8 mouse cellular contexts compared by ENCODE assay signal in genomic region chr11:102408344-102408876, GRCm38 (mm10). TPM values are rescaled to one million over a fixed set of nuclear protein-coding genes. Genes with fewer than 3 reads are reported as not detected.
DNase-seq lines count a peak whose midpoint lies in the region; ATAC-seq and TF ChIP-seq lines count a peak whose summit lies in the region.

No protein-coding gene starts in this region.

- peak overlapping the region; percentile 97 for H3K4me2 ChIP-seq in forebrain, postnatal 0 days (ENCODE audit: low read depth)
- peak overlapping the region; percentile 82 for H3K4me2 ChIP-seq in lung, embryonic 15.5 days

- H3K9me3 ChIP-seq in MEL (replicated peaks; ENCODE audit: insufficient read depth, low read length): no peaks in the 10 kb centered on the region
- no peaks in the 10 kb centered on the region for H3K9me3 ChIP-seq in forebrain, postnatal 0 days (ENCODE audit: low read length)
- no peaks in the 10 kb centered on the region for H3K9me3 ChIP-seq in lung, embryonic 15.5 days

- peaks cover 11 to 22% of the 10 kb centered on the region in 2 experiments for H3K4me1 ChIP-seq in MEL (ENCODE audit: control insufficient read depth in 1 of 2, insufficient read depth in 2 of 2, low read length in 2 of 2)
- H3K4me1 ChIP-seq in cerebellum, adult 2 months (ENCODE audit: control insufficient read depth, insufficient read depth, low read length): peaks cover 13% of the 10 kb centered on the region
- peaks cover 10% of the 10 kb centered on the region; the same call in 1 of the 2 replicates for H3K4me1 ChIP-seq in forebrain, postnatal 0 days (ENCODE audit: insufficient read depth)
- peaks cover 47% of the 10 kb centered on the region for H3K4me1 ChIP-seq in lung, embryonic 15.5 days

- peak in 1 of 2 experiments; percentile 71; a peak in 2 of 4 replicates for TF ChIP-seq EP300 in MEL (IDR thresholded peaks at IDR 0.05; ENCODE audit: low read depth in 1 of 2, low read length in 2 of 2)

- H3K79me2 ChIP-seq in MEL (ENCODE audit: control insufficient read depth, insufficient read depth, low read length, poor library complexity): peaks cover 19% of the 10 kb centered on the region

- no peaks in the 10 kb centered on the region for H3K27me3 ChIP-seq in MEL (ENCODE audit: control insufficient read depth in 1 of 2, insufficient read depth in 2 of 2, low read length in 2 of 2)
- no peaks in the 10 kb centered on the region for H3K27me3 ChIP-seq in cerebellum, adult 2 months (ENCODE audit: control insufficient read depth, insufficient read depth, low read length)
- H3K27me3 ChIP-seq in forebrain, postnatal 0 days (ENCODE audit: insufficient read depth, low read length): no peaks in the 10 kb centered on the region
- no peaks in the 10 kb centered on the region for H3K27me3 ChIP-seq in lung, embryonic 15.5 days

- TF ChIP-seq CTCF in MEL (IDR thresholded peaks at IDR 0.05 in 2 of 3, conservative IDR thresholded peaks at IDR 0.05 in 1 of 3; ENCODE audit: control insufficient read depth in 1 of 3, insufficient read depth in 1 of 3, low read depth in 2 of 3, low read length in 3 of 3, poor library complexity in 1 of 3, severe bottlenecking in 1 of 3): no peak
- TF ChIP-seq CTCF in cerebellum, adult 2 months (IDR thresholded peaks at IDR 0.05; ENCODE audit: borderline replicate concordance, insufficient read depth, low read depth, low read length): no peak
- TF ChIP-seq CTCF in forebrain, postnatal 0 days (IDR thresholded peaks at IDR 0.05; ENCODE audit: low read depth): no peak; the same call in 1 of the 2 replicates

- TF ChIP-seq RAD21 in MEL (IDR thresholded peaks at IDR 0.05; ENCODE audit: low read depth, low read length): no peak

- peak overlapping the region; percentile 97 for H3K27ac ChIP-seq in MEL (ENCODE audit: control insufficient read depth, low read depth, low read length)
- peak overlapping the region; percentile 97; the same call in 1 of the 2 replicates for H3K27ac ChIP-seq in cerebellum, adult 2 months (ENCODE audit: insufficient read depth, low read length)
- peak overlapping the region; percentile 62; the same call in 1 of the 2 replicates for H3K27ac ChIP-seq in forebrain, postnatal 0 days (ENCODE audit: low read depth, low read length)
- peak overlapping the region; percentile 94 for H3K27ac ChIP-seq in lung, embryonic 15.5 days

- peak overlapping the region; percentile 58 to 75 for H3K4me3 ChIP-seq in MEL (ENCODE audit: control insufficient read depth in 1 of 2, insufficient read depth in 1 of 2, low read depth in 2 of 2, low read length in 2 of 2)
- H3K4me3 ChIP-seq in cerebellum, adult 2 months (replicated peaks; ENCODE audit: insufficient read depth, low read depth, low read length): peak overlapping the region; percentile 80
- peak overlapping the region; percentile 66 for H3K4me3 ChIP-seq in forebrain, postnatal 0 days (ENCODE audit: low read depth, low read length)
- H3K4me3 ChIP-seq in lung, embryonic 15.5 days: peak overlapping the region; percentile 97

- peak; percentile 100 for DNase-seq in MEL (ENCODE audit: low read depth, low spot score)
- DNase-seq in cerebellum, adult 2 months: peak; percentile 96 to 99
- peak; percentile 98 for DNase-seq in forebrain, postnatal 0 days
- peak; percentile 97 for DNase-seq in heart, postnatal 4 days
- peak; percentile 97 for DNase-seq in layer of hippocampus, adult 8-10 months (ENCODE audit: low spot score in 2 of 2)
- DNase-seq in ovary, adult 18-20 months (ENCODE audit: low spot score): peak; percentile 97
- DNase-seq in thymus, postnatal 0 days (ENCODE audit: low spot score): peak; percentile 96

- H3K9ac ChIP-seq in MEL (ENCODE audit: control insufficient read depth, low read depth, low read length, poor library complexity, severe bottlenecking): peak overlapping the region; percentile 87
- no peak overlapping the region for H3K9ac ChIP-seq in forebrain, postnatal 0 days
- H3K9ac ChIP-seq in lung, embryonic 15.5 days: peak overlapping the region; percentile 67

- WGBS in cerebellum, adult 2 months: under 1% methylated on average over 32 of the region's 32 CpGs
- WGBS in forebrain, postnatal 0 days: 1% methylated on average over 32 of the region's 32 CpGs
- WGBS in lung, embryonic 15.5 days: under 1% methylated on average over 32 of the region's 32 CpGs

- ATAC-seq in forebrain, postnatal 0 days: peak; percentile 96
- peak; percentile 94 for ATAC-seq in lung, embryonic 15.5 days (ENCODE audit: borderline replicate concordance, extremely low read depth, low FRiP score, low TSS enrichment)

- TF ChIP-seq POLR2A in MEL (IDR thresholded peaks at IDR 0.05; ENCODE audit: control insufficient read depth in 1 of 2, insufficient read depth in 1 of 2, low read depth in 1 of 2, low read length in 2 of 2, poor library complexity in 1 of 2): peak; percentile 89 to 95
- TF ChIP-seq POLR2A in cerebellum, adult 2 months (IDR thresholded peaks at IDR 0.05; ENCODE audit: borderline replicate concordance, insufficient read depth, low read length): peak; percentile 68; the same call in 1 of the 2 replicates

- H3K36me3 ChIP-seq in MEL (ENCODE audit: control insufficient read depth in 1 of 2, insufficient read depth in 2 of 2, low read length in 2 of 2): peaks cover 0 to 14% of the 10 kb centered on the region in 2 experiments; a peak in 2 of 4 replicates
- H3K36me3 ChIP-seq in forebrain, postnatal 0 days (ENCODE audit: insufficient read depth): peaks cover 7% of the 10 kb centered on the region; the same call in 1 of the 2 replicates
- H3K36me3 ChIP-seq in lung, embryonic 15.5 days: peaks cover 12% of the 10 kb centered on the region

RNA-seq across cellular contexts. Expression of gene Slc25a39, which starts 0.7 kb away (rescaled TPM):
- total RNA-seq in MEL (2012; rRNA removed): 174 and 183 TPM in 2 replicates
- 100 to 1,000 TPM in 1 of 2 experiments, not detected in 1; 325 TPM for polyA plus RNA-seq in MEL (2012; ENCODE audit: insufficient read depth in 1 of 2, insufficient read length in 2 of 2, low read depth in 1 of 2, low replicate concordance in 2 of 2, missing spikeins in 1 of 2)
- 124 and 126 TPM in 2 replicates for polyA plus RNA-seq in cerebellum, adult 2 months (2012; rRNA removed)
- total RNA-seq in forebrain, postnatal 0 days (2014; rRNA removed): 96.3 and 114 TPM in 2 replicates
- polyA plus RNA-seq in forebrain, postnatal 0 days (2015; fragmentation: Nextera tagmentation; extraction: Ambion mirVana): 120 and 129 TPM in 2 replicates
- 100 to 1,000 TPM; 161 to 165 TPM for total RNA-seq in heart, postnatal 4 days (2021)
- total RNA-seq in layer of hippocampus, adult 8-10 months (2022): 10 to 100 TPM; 62.0 to 72.4 (median 64.6) TPM
- polyA plus RNA-seq in lung, embryonic 15.5 days (2015; fragmentation: Nextera tagmentation; extraction: Ambion mirVana): 240 and 247 TPM in 2 replicates
- 97.8 and 107 TPM in 2 replicates for polyA plus RNA-seq in thymus, postnatal 0 days (2015; fragmentation: Nextera tagmentation; extraction: Ambion mirVana)

RNA-seq across cellular contexts. Expression of gene Rundc3a, which starts 15.2 kb away (rescaled TPM):
- total RNA-seq in MEL (2012; rRNA removed): 0.39 and 0.42 TPM in 2 replicates
- 1 to 10 TPM in 1 of 2 experiments, not detected in 1; 2.1 TPM for polyA plus RNA-seq in MEL (2012; ENCODE audit: insufficient read depth in 1 of 2, insufficient read length in 2 of 2, low read depth in 1 of 2, low replicate concordance in 2 of 2, missing spikeins in 1 of 2)
- polyA plus RNA-seq in cerebellum, adult 2 months (2012; rRNA removed): 446 and 460 TPM in 2 replicates
- 306 and 418 TPM in 2 replicates for total RNA-seq in forebrain, postnatal 0 days (2014; rRNA removed)
- 118 and 121 TPM in 2 replicates for polyA plus RNA-seq in forebrain, postnatal 0 days (2015; fragmentation: Nextera tagmentation; extraction: Ambion mirVana)
- total RNA-seq in heart, postnatal 4 days (2021): 1 to 10 TPM in 1 of 2 experiments, under 1 TPM in 1; 0.50 to 1.9 TPM
- total RNA-seq in layer of hippocampus, adult 8-10 months (2022): 100 to 1,000 TPM; 420 to 453 (median 428) TPM
- polyA plus RNA-seq in lung, embryonic 15.5 days (2015; fragmentation: Nextera tagmentation; extraction: Ambion mirVana): 1.6 and 2.0 TPM in 2 replicates
- 1.1 and 1.4 TPM in 2 replicates for polyA plus RNA-seq in thymus, postnatal 0 days (2015; fragmentation: Nextera tagmentation; extraction: Ambion mirVana)

RNA-seq across cellular contexts. Expression of gene Grn, which starts 21.7 kb away (rescaled TPM):
- total RNA-seq in MEL (2012; rRNA removed): 14.5 and 14.7 TPM in 2 replicates
- polyA plus RNA-seq in MEL (2012; ENCODE audit: insufficient read depth in 1 of 2, insufficient read length in 2 of 2, low read depth in 1 of 2, low replicate concordance in 2 of 2, missing spikeins in 1 of 2): 10 to 100 TPM in 1 of 2 experiments, not detected in 1; 42.1 TPM
- 58.4 TPM in 2 replicates for polyA plus RNA-seq in cerebellum, adult 2 months (2012; rRNA removed)
- total RNA-seq in forebrain, postnatal 0 days (2014; rRNA removed): 49.5 and 66.2 TPM in 2 replicates
- polyA plus RNA-seq in forebrain, postnatal 0 days (2015; fragmentation: Nextera tagmentation; extraction: Ambion mirVana): 72.3 and 86.6 TPM in 2 replicates
- 100 to 1,000 TPM; 141 to 144 TPM for total RNA-seq in heart, postnatal 4 days (2021)
- 100 to 1,000 TPM in 2 of 4 experiments, 10 to 100 TPM in 2; 61.9 to 191 (median 114) TPM for total RNA-seq in layer of hippocampus, adult 8-10 months (2022)
- polyA plus RNA-seq in lung, embryonic 15.5 days (2015; fragmentation: Nextera tagmentation; extraction: Ambion mirVana): 168 and 174 TPM in 2 replicates
- polyA plus RNA-seq in thymus, postnatal 0 days (2015; fragmentation: Nextera tagmentation; extraction: Ambion mirVana): 86.4 and 90.6 TPM in 2 replicates

RNA-seq across cellular contexts. Expression of gene Fam171a2, which starts 39.1 kb away (rescaled TPM):
- 1.8 and 2.0 TPM in 2 replicates for total RNA-seq in MEL (2012; rRNA removed)
- polyA plus RNA-seq in MEL (2012; ENCODE audit: insufficient read depth in 1 of 2, insufficient read length in 2 of 2, low read depth in 1 of 2, low replicate concordance in 2 of 2, missing spikeins in 1 of 2): 1 to 10 TPM in 1 of 2 experiments, not detected in 1; 8.8 TPM
- polyA plus RNA-seq in cerebellum, adult 2 months (2012; rRNA removed): 57.8 and 60.3 TPM in 2 replicates
- 351 and 361 TPM in 2 replicates for total RNA-seq in forebrain, postnatal 0 days (2014; rRNA removed)
- polyA plus RNA-seq in forebrain, postnatal 0 days (2015; fragmentation: Nextera tagmentation; extraction: Ambion mirVana): 26.2 and 26.9 TPM in 2 replicates
- 10 to 100 TPM; 30.2 to 30.5 TPM for total RNA-seq in heart, postnatal 4 days (2021)
- 10 to 100 TPM; 77.6 to 94.7 (median 85.7) TPM for total RNA-seq in layer of hippocampus, adult 8-10 months (2022)
- 4.7 and 6.9 TPM in 2 replicates for polyA plus RNA-seq in lung, embryonic 15.5 days (2015; fragmentation: Nextera tagmentation; extraction: Ambion mirVana)
- polyA plus RNA-seq in thymus, postnatal 0 days (2015; fragmentation: Nextera tagmentation; extraction: Ambion mirVana): 0.42 and 0.79 TPM in 2 replicates

RNA-seq across cellular contexts. Expression of gene Slc4a1, which starts 42.4 kb away (rescaled TPM):
- total RNA-seq in MEL (2012; rRNA removed): 0.23 and 0.36 TPM in 2 replicates
- under 1 TPM in 1 of 2 experiments, not detected in 1; 0.35 TPM for polyA plus RNA-seq in MEL (2012; ENCODE audit: insufficient read depth in 1 of 2, insufficient read length in 2 of 2, low read depth in 1 of 2, low replicate concordance in 2 of 2, missing spikeins in 1 of 2)
- 0.72 and 0.90 TPM in 2 replicates for polyA plus RNA-seq in cerebellum, adult 2 months (2012; rRNA removed)
- 0.24 and 1.2 TPM in 2 replicates for total RNA-seq in forebrain, postnatal 0 days (2014; rRNA removed)
- 0.50 and 0.68 TPM in 2 replicates for polyA plus RNA-seq in forebrain, postnatal 0 days (2015; fragmentation: Nextera tagmentation; extraction: Ambion mirVana)
- 10 to 100 TPM in 1 of 2 experiments, 1 to 10 TPM in 1; 7.2 to 22.1 TPM for total RNA-seq in heart, postnatal 4 days (2021)
- under 1 TPM in 2 of 4 experiments, not detected in 2; 0.10 to 0.11 TPM for total RNA-seq in layer of hippocampus, adult 8-10 months (2022)
- 10.1 and 14.0 TPM in 2 replicates for polyA plus RNA-seq in lung, embryonic 15.5 days (2015; fragmentation: Nextera tagmentation; extraction: Ambion mirVana)
- 0.48 and 0.53 TPM in 2 replicates for polyA plus RNA-seq in thymus, postnatal 0 days (2015; fragmentation: Nextera tagmentation; extraction: Ambion mirVana)

Comparison
In these comparisons a context has a peak if more than half of its experiments do, and no peak if none do; other contexts are left out.
1. Peak in every context shown above with its lines: DNase-seq, ATAC-seq, H3K4me3 ChIP-seq and H3K27ac ChIP-seq.